Mouse (Mus musculus) kidney, postnatal 0 days (tissue): ENCODE results near the gene Sugp1. TPM values are rescaled to one million over a fixed set of nuclear protein-coding genes. Genes with fewer than 3 reads are reported as not detected.

ENCODE experiments used
- ATAC-seq: fragments of 200-750 bp; cut with Nextera tagmentation; replicated peaks from 2 replicates; pipeline ENCODE4 v1.8.0; 2017; ENCODE audit warnings: low read depth, moderate number of reproducible peaks, moderate TSS enrichment, moderate library complexity; ENCODE audit not compliant: low FRiP score
- DNase-seq: peaks from one replicate; pipeline ENCODE4 v3.0.0-alpha.2; 2016; ENCODE audit warnings: low spot score
- H3K27ac ChIP-seq: fragments of 300-500 bp; sonication (generic); 2 replicates; pipeline ENCODE4 v1.5.1; 2014; ENCODE audit warnings: mild to moderate bottlenecking
- H3K27me3 ChIP-seq: fragments of 300-500 bp; sonication (generic); 2 replicates; pipeline ENCODE4 v1.6.1; 2014; ENCODE audit warnings: low read length, mixed read lengths; ENCODE audit not compliant: insufficient read depth
- H3K36me3 ChIP-seq: fragments of 300-500 bp; sonication (generic); 2 replicates; pipeline ENCODE4 v1.6.1; 2014; ENCODE audit warnings: low read length, mixed read lengths; ENCODE audit not compliant: insufficient read depth
- H3K4me1 ChIP-seq: fragments of 300-500 bp; sonication (generic); replicated peaks from 2 replicates; pipeline ENCODE4 v1.6.1; 2014; ENCODE audit warnings: antibody characterized with exemption, low read length, mixed read lengths; ENCODE audit not compliant: insufficient read depth
- H3K4me2 ChIP-seq: fragments of 300-500 bp; sonication (generic); 2 replicates; pipeline ENCODE4 v1.6.1; 2014; ENCODE audit warnings: mild to moderate bottlenecking, low read length, moderate library complexity, mixed read lengths
- H3K4me3 ChIP-seq: fragments of 300-500 bp; sonication (generic); replicated peaks from 2 replicates; pipeline ENCODE4 v1.5.1; 2014; ENCODE audit warnings: low read depth, low read length
- H3K9ac ChIP-seq: fragments of 300-500 bp; sonication (generic); 2 replicates; pipeline ENCODE4 v1.6.1; 2014; ENCODE audit warnings: low read depth, low read length
- H3K9me3 ChIP-seq: fragments of 300-500 bp; sonication (generic); replicated peaks from 2 replicates; pipeline ENCODE4 v1.6.1; 2016; ENCODE audit warnings: low read length, inconsistent platforms, mixed read lengths
- CTCF ChIP-seq: IDR thresholded peaks from 2 replicates; pipeline ENCODE4 v1.5.1; 2016; ENCODE audit warnings: antibody characterized with exemption, low read depth, mild to moderate bottlenecking, moderate library complexity
- WGBS: fragments of 180-500 bp; shearing (Covaris S2); extraction: QIAGEN DNeasy Blood & Tissue Kit; methylation state at CpG from one replicate; pipeline ENCODE4 v1.1.7; 2014; 5-methylcytosine and 5-hydroxymethylcytosine counted together
- polyA plus RNA-seq: library from polyadenylated mRNA; unstranded; fragments of >200 nt; fragmentation: Nextera tagmentation; extraction: Ambion mirVana; gene quantifications from 2 replicates; pipeline ENCODE4 v1.2.1, GENCODE M21; 2015

The Sugp1 gene
- polyA plus RNA-seq, 1 experiment from 2014 or later = 33.2 TPM

DNA sequence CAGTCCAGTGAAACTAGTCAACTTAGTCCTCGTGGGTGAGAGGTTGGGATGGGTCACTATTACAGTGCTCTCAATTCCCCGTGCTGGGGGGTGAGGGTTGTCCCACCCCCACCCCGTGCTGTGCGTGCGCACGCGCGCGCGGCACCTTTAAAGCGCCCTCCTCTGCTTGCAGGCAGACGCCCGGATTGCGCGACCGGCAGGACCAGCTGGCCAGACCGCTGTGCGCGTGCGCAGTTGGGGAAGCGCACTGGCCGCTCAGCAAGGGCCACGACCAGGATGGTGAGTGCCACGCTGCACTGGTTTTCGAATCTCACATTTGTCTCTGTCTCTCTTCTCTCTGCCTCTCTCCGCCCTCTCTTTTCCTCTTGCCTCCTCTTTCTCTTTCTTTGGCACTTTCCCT lies 40.7 kb downstream of the Sugp1 start, which contains the start of gene Hapln4:
Gene Hapln4 (plus strand): TSS at position 173 of the 400 bp plus-strand sequence.
- H3K9ac ChIP-seq = 0 out of 2 replicates have a peak within 1 kb of the TSS, but pooled peaks have one; percentile 27
- TF ChIP-seq CTCF = no peak
- WGBS = 2% methylated on average over 25 of the region's 26 CpGs

DNA sequence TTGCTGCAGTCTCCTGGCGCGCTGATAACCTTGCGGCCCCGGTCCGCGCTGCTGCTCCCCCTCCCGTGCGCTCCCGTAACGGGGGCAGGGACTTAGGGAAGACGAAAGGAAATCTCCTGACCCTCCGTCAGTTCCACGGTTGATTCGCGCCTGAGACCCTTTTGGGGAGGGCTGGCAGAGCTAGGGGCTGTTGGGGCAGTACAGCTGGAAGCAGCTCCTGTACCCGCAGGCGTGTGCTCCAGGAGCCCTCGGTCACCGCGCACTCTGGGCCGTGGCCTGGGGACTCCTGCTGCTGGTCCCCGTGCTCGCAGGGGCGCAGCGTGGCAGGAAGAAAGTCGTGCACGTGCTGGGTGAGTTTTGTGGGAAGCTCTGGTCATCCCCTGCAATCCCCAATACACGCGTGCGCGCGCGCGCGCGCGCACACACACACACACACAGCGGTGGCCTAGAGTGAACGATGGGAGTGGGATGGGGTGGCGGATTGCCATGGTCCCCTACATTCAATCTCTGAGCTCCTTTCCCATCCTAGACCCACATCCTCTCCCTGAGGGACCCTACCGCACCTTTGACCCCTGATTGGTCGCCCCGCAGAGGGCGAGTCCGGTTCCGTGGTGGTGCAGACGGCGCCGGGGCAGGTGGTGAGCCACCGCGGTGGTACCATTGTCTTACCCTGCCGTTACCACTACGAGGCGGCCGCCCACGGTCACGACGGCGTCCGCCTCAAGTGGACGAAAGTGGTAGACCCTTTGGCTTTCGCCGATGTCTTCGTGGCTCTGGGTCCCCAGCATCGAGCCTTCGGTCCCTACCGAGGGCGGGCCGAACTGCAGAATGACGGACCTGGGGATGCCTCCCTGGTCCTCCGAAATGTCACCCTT lies 41.8 kb downstream of the Sugp1 start:
- no peak for TF ChIP-seq CTCF
- Histone ChIP-seq H3K27ac (no peak overlapping the region), H3K36me3 (no peaks in the 10 kb centered on the region), H3K9ac (0 out of 2 replicates have a peak overlapping the region, but pooled peaks have one; percentile 27), H3K4me3 (peak overlapping the region; percentile 39), H3K9me3 (no peaks in the 10 kb centered on the region), H3K4me1 (peaks cover 10% of the 10 kb centered on the region), H3K27me3 (peaks cover 67% of the 10 kb centered on the region), H3K4me2 (peak overlapping the region; percentile 70)
- ATAC-seq (no peak), DNase-seq (no peak)
- WGBS = 1% methylated on average over 71 of the region's 71 CpGs

More for the DNA sequence above, 40.7 kb downstream of the Sugp1 start, which contains the start of gene Hapln4:
- no peak within 1 kb of the TSS for H3K27ac ChIP-seq
- no peaks in the 10 kb centered on the region for H3K36me3 ChIP-seq
- peaks cover 10% of the 10 kb centered on the region for H3K4me1 ChIP-seq
- peak within 1 kb of the TSS; percentile 70 for H3K4me2 ChIP-seq
- peaks cover 56% of the 10 kb centered on the region for H3K27me3 ChIP-seq
- H3K4me3 ChIP-seq = peak within 1 kb of the TSS; percentile 39
- ATAC-seq (0 out of 2 replicates have a peak, but pooled peaks have one; percentile 21), DNase-seq (peak; percentile 61)
- no peaks in the 10 kb centered on the region for H3K9me3 ChIP-seq

DNA sequence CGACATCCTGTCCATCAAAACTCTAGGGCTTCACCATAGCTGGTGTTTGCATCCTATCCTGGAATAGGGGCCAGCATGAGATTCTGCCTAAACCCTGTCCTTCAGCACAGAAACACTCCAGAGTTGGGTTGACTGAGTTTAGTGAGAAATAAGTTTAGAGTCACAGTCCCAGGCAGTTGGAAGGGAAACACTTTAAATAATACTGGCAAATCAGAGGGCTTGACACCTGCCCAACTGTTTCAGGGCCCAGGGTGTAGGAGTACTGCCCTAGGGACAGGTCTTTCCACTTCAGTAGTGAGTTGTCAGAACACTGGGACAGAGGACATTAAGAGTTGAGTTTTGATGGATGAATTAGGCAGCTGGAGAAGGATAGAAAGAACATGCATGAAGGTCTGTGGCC lies 43.5 kb downstream of the Sugp1 start:
- Histone ChIP-seq H3K4me2 (no peak overlapping the region), H3K27me3 (peaks cover 74% of the 10 kb centered on the region), H3K9ac (no peak overlapping the region), H3K36me3 (no peaks in the 10 kb centered on the region), H3K4me3 (no peak overlapping the region), H3K4me1 (peaks cover 10% of the 10 kb centered on the region), H3K9me3 (no peaks in the 10 kb centered on the region), H3K27ac (no peak overlapping the region)
- TF ChIP-seq CTCF = no peak
- DNase-seq = no peak
- ATAC-seq = no peak
- 40% methylated on average over 1 of the region's 1 CpGs for WGBS

DNA sequence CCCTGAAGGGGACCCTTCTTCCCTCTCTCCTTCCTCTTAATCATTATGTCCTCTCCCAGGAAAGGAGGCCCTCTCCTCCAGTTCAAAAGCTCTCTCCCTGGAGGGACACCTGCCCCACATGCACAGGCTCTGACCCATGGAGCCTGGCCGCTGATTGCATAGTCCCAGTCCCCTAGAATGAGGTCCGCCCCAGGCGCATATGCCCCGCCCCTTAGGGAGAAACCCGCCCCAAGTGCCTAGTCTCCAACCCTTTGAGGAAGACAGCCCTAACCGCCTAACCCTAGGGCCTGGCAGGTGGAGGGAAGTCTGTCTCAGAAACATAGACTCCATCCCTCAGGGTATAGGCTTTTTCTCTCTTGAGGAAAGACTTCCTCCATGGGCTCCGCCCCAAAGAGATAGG lies 44.6 kb downstream of the Sugp1 start:
- Histone ChIP-seq H3K27ac (no peak overlapping the region), H3K4me3 (no peak overlapping the region), H3K9me3 (no peaks in the 10 kb centered on the region), H3K4me2 (no peak overlapping the region), H3K27me3 (peaks cover 74% of the 10 kb centered on the region), H3K36me3 (no peaks in the 10 kb centered on the region), H3K9ac (no peak overlapping the region), H3K4me1 (peaks cover 10% of the 10 kb centered on the region)
- DNase-seq = no peak
- WGBS = 5% methylated on average over 7 of the region's 7 CpGs
- no peak for ATAC-seq
- no peak for TF ChIP-seq CTCF

DNA sequence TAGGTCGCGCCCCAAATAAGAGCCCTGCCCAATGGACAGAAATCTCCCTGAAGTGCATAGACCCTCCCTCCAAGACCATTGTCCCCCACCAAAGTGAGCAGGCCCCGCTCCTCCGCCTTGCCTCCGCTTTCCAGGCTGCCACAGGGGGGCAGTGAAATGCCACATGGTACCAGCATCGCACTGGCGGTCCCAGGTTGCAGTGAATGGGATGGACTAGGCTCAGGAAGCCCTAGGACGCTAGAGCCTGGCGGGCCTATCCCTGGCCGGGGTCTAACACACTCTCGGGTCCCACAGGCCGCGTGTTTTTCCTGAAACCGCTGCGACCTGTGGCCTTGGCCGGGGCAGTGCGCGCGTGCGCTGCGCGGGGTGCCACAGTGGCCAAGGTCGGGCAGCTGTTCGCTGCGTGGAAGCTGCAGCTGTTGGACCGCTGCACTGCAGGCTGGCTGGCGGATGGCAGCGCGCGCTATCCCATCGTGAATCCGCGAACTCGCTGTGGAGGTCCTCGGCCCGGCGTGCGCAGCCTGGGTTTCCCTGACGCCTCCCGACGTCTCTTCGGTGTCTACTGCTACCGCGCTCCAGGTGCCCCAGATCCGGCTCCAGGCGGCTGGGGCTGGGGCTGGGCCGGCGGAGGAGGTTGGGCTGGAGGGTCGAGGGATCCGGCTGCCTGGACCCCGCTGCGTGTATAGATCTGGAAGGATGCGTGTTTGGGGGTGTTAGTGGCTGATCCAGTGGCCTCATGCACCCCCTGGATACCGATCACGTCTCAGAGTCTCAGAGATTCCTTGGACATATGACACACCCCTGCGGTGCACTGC lies 45.4 kb downstream of the Sugp1 start:
- Histone ChIP-seq H3K4me1 (peaks cover 10% of the 10 kb centered on the region), H3K9ac (no peak overlapping the region), H3K4me3 (peak overlapping the region; percentile 16), H3K36me3 (no peaks in the 10 kb centered on the region), H3K9me3 (no peaks in the 10 kb centered on the region), H3K4me2 (peak overlapping the region; percentile 49), H3K27ac (no peak overlapping the region), H3K27me3 (peaks cover 70% of the 10 kb centered on the region)
- peak; percentile 57 for DNase-seq
- ATAC-seq = peak; percentile 36; the same call in 1 of the 2 replicates
- 4% methylated on average over 56 of the region's 56 CpGs for WGBS
- peak; percentile 70 for TF ChIP-seq CTCF
